Mouse (Mus musculus) B cell, adult (primary cell): ENCODE results near the gene Sdha. TPM values are rescaled to one million over a fixed set of nuclear protein-coding genes. Genes with fewer than 3 reads are reported as not detected.

Source experiments
- total RNA-seq: library from RNA; stranded (reverse); gene quantifications from 4 replicates; pipeline ENCODE4 v1.2.4, GENCODE M21; 2023; ENCODE audit not compliant: inconsistent age

The Sdha gene
- total RNA-seq = 158 to 183 TPM (median 174 TPM) in 4 replicates

GRCm38 (mm10) chr13:74349566-74350434 lies at the start of gene Sdha, which contains the start of gene Ccdc127:
Gene Sdha (minus strand): TSS chr13:74350280.
Gene Ccdc127 (plus strand): TSS chr13:74350309.

GRCm38 (mm10) chr13:74399298-74399839 lies 49.3 kb upstream of the Sdha start, which contains the start of gene Ftl1-ps1:
Gene Ftl1-ps1 (plus strand): TSS chr13:74399694.

GRCm38 (mm10) chr13:74390371-74390990 lies 40.4 kb upstream of the Sdha start, which contains the start of gene Zfp72:
Gene Zfp72 (minus strand): TSS chr13:74390836.

GRCm38 (mm10) chr13:74363859-74364235 lies 13.8 kb upstream of the Sdha start, which contains the start of gene Lrrc14b:
Gene Lrrc14b (minus strand): TSS chr13:74364005.

GRCm38 (mm10) chr13:74317170-74317849 lies 32.8 kb downstream of the Sdha start, which contains the start of gene Pdcd6:
Gene Pdcd6 (minus strand): TSS chr13:74317580.

GRCm38 (mm10) chr13:74292167-74292566 lies 57.9 kb downstream of the Sdha start, which contains the start of gene Ahrr:
Gene Ahrr (minus strand): TSS chr13:74292331.

Other genes starting within 250 kb of the Sdha start
- not detected in 4 replicates for gene Slc9a3, start 228.8 kb downstream of the Sdha start, total RNA-seq
- gene Exoc3, start 141.5 kb downstream of the Sdha start, total RNA-seq = 41.1 to 53.1 TPM (median 46.4 TPM) in 4 replicates
- 0.09 to 0.18 TPM in 2 of 4 replicates, not detected in the others for gene Ahrr, start 57.9 kb downstream of the Sdha start, total RNA-seq
- 80.5 to 89.8 TPM (median 83.2 TPM) in 4 replicates for gene Pdcd6, start 32.7 kb downstream of the Sdha start, total RNA-seq
- gene Ccdc127, start within 50 bp of the Sdha start, total RNA-seq = 21.9 to 31.7 TPM (median 24.1 TPM) in 4 replicates
- not detected in 4 replicates for gene Lrrc14b, start 13.7 kb upstream of the Sdha start, total RNA-seq
- gene Zfp72, start 40.6 kb upstream of the Sdha start, total RNA-seq = 1.5 to 2.2 TPM (median 2.1 TPM) in 4 replicates
- gene Ftl1-ps1, start 49.4 kb upstream of the Sdha start, total RNA-seq = 565 to 616 TPM (median 592 TPM) in 4 replicates
- 4.6 to 8.7 TPM (median 6.2 TPM) in 4 replicates for gene Zfp825, start 143.7 kb upstream of the Sdha start, total RNA-seq